Mouse (Mus musculus) midbrain, embryonic 10.5 days (tissue): Measurements from ENCODE around the gene Pum3. TPM values are rescaled to one million over a fixed set of nuclear protein-coding genes. Genes with fewer than 3 reads are reported as not detected.

Experiments
- DNase-seq: peaks from one replicate; pipeline ENCODE4 v3.0.0-alpha.2; 2017; ENCODE audit warnings: low spot score
- H3K27ac ChIP-seq: fragments of 300-500 bp; sonication (generic); replicated peaks from 2 replicates; pipeline ENCODE4 v1.5.1; 2016; ENCODE audit warnings: mild to moderate bottlenecking
- H3K27me3 ChIP-seq: fragments of 300-500 bp; sonication (generic); 2 replicates; pipeline ENCODE4 v1.6.1; 2016; ENCODE audit warnings: low read depth, mild to moderate bottlenecking; ENCODE audit not compliant: poor library complexity, severe bottlenecking
- H3K36me3 ChIP-seq: fragments of 300-500 bp; sonication (generic); 2 replicates; pipeline ENCODE4 v1.6.1; 2016; ENCODE audit warnings: mild to moderate bottlenecking, moderate library complexity
- H3K4me1 ChIP-seq: fragments of 300-500 bp; sonication (generic); 2 replicates; pipeline ENCODE4 v1.6.1; 2016
- H3K4me3 ChIP-seq: fragments of 300-500 bp; sonication (generic); 2 replicates; pipeline ENCODE4 v1.5.1; 2016; ENCODE audit warnings: mild to moderate bottlenecking, moderate library complexity
- H3K9me3 ChIP-seq: fragments of 300-500 bp; sonication (generic); replicated peaks from 2 replicates; pipeline ENCODE4 v1.6.1; 2016; ENCODE audit warnings: mild to moderate bottlenecking
- WGBS: fragments of 180-500 bp; shearing (Covaris S2); methylation state at CpG from one replicate; pipeline ENCODE4 v1.1.7; 2016; 5-methylcytosine and 5-hydroxymethylcytosine counted together
- polyA plus RNA-seq: library from polyadenylated mRNA; unstranded; fragments of >200 nt; fragmentation: Nextera tagmentation; extraction: Ambion mirVana; gene quantifications from 2 replicates; pipeline ENCODE4 v1.2.1, GENCODE M21; 2016

The Pum3 gene
- polyA plus RNA-seq: 77.5 and 83.4 TPM in 2 replicates

DNA sequence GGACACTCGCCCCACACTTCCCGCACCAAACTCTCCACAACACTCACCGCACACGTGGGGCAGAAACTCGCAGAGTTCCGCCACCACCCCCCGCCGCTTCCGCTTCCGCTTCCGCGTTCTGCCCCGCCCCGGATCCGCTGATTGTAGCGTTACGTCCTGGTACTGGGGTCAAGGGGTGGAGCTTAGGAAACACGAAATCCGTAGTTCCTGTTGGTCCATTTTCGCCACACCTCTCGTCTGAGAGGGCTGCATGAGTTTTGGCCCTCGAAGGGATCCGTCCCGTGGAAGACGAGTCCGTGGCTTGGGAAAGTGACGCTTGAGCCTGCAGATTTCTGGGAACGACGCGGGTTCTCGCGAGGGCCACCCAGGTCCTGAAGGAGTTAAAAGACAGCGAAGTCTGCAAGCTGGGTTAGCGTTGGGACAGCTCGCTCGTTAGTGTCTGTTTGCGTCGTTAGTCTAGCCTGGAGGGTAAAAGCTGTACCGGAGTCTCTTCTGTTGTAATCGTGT is at the start of gene Pum3:
TSS of gene Pum3 (minus strand) at position 81 of the 507 bp plus-strand sequence.
- H3K9me3 ChIP-seq: no peaks in the 10 kb centered on the region
- peaks cover 16% of the 10 kb centered on the region for H3K36me3 ChIP-seq
- peak within 1 kb of the TSS; percentile 89 for H3K27ac ChIP-seq
- WGBS: under 1% methylated on average over 40 of the region's 40 CpGs
- peak within 1 kb of the TSS; percentile 82 for H3K4me3 ChIP-seq
- DNase-seq: peak; percentile 95
- H3K27me3 ChIP-seq: no peaks in the 10 kb centered on the region
- peaks cover 24% of the 10 kb centered on the region for H3K4me1 ChIP-seq

DNA sequence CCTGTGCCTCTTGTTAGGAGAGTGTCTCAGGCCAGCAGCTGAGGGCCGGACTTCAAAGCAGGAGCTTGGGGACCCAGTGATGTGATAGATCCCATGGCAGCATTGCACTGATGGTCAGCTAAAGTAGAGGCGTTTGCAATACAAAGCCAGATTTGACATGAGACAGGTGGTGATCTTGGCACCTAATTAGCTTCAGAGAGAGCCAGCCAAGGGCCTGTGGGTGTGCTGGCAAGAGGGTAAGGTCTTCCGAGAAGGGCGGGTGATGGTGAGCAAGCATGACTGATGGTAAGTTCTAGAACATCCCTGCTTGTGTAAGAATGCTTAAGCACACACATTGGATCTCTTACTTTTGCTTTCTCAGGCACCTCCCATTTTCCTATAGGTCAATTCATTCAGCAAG is 37.1 kb upstream of the Pum3 start:
- WGBS: 83% methylated on average over 4 of the region's 4 CpGs
- H3K4me1 ChIP-seq: no peaks in the 10 kb centered on the region
- no peaks in the 10 kb centered on the region for H3K36me3 ChIP-seq
- no peak overlapping the region for H3K27ac ChIP-seq
- DNase-seq: no peak
- no peaks in the 10 kb centered on the region for H3K27me3 ChIP-seq
- H3K4me3 ChIP-seq: no peak overlapping the region
- H3K9me3 ChIP-seq: no peaks in the 10 kb centered on the region

DNA sequence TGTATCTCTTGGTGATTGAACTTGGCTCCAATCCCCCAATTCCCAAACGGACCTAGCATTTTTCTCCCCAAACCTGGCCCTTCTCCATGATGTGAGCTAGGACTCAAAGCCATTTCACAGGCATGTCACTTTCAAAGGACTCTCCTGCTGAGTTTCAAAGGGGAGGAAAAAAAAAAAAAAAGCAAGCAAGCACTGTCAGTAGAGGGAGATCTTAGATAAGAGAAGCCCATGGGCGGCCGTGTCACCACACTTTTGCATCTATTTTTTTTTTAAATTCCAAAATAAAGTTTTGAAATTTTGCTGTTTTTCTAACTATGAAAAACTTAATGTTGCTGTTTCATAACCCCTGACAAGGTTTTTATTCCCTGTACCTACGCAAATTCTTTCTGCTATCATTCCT is 33.0 kb upstream of the Pum3 start:
- Histone ChIP-seq H3K27ac (no peak overlapping the region), H3K27me3 (no peaks in the 10 kb centered on the region), H3K9me3 (no peaks in the 10 kb centered on the region), H3K36me3 (no peaks in the 10 kb centered on the region), H3K4me3 (no peak overlapping the region), H3K4me1 (no peaks in the 10 kb centered on the region)
- no peak for DNase-seq
- WGBS: 76% methylated on average over 4 of the region's 4 CpGs

DNA sequence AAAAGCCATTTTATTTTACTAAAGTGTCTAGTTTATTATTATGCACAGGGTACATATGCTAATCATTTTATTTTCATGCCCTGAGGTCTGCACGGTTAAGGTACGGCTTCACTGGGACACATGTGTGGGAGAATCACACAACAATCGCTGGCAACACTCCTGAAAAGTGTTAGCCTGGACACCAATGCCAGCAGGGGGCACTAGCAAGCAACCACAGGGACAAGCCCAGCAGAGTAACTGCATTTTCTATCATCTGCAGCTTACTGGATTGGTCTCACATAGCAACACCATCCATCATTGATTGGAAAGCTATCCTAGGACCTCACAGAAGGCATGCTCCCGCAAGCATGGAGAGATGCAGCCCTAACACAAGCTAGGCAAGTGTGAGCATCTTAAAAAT is 20.8 kb upstream of the Pum3 start:
- WGBS: 59% methylated on average over 4 of the region's 4 CpGs
- H3K27ac ChIP-seq: no peak overlapping the region
- peaks cover 3% of the 10 kb centered on the region; the same call in 1 of the 2 replicates for H3K4me1 ChIP-seq

DNA sequence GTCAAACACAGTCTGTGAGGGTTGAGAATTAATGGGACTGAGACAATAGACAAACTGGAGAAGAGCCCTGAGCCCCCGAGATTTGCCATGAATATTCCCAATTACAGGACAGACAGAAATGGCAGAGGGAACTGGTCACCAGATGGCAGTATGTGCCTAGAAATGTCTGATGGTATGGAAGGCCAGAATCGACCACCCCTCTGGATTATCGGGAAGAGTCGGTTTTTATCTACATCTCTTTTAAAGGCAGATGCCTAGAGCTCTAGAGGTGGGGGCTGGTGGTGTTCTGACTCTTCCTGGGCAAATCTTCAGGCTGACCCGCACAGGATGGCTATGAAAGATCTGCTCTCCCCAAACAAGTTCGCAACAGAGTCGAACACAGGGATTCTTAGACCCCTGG is 17.9 kb upstream of the Pum3 start:
- WGBS: 31% methylated on average over 7 of the region's 7 CpGs
- Histone ChIP-seq H3K4me3 (no peak overlapping the region), H3K9me3 (no peaks in the 10 kb centered on the region)

More for the DNA sequence above, 20.8 kb upstream of the Pum3 start:
- no peaks in the 10 kb centered on the region for H3K36me3 ChIP-seq
- DNase-seq: peak; percentile 72
- no peaks in the 10 kb centered on the region for H3K9me3 ChIP-seq
- H3K4me3 ChIP-seq: no peak overlapping the region
- peaks cover 10% of the 10 kb centered on the region for H3K27me3 ChIP-seq

DNA sequence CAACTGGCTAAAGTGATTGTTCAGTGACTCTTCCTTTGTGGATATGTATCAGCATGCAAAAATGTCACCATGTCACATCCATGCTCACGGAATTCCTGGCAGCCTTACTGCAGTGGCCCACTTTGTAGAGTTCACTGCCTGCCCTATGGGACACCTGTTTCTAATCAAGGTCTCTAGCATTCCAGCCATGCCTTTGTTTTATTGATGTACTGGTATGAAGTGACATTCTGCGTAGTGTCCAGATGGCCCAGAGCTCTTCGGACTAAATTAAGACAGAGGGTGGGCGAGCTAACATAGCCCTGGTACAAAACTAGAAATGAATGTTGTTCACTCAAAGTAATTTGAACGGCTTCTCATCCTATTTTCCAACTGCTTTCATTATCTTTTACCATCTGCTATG is 11.5 kb upstream of the Pum3 start:
- Histone ChIP-seq H3K4me1 (no peaks in the 10 kb centered on the region), H3K27me3 (0 out of 2 replicates have a peak, but pooled peaks cover under 1% of the 10 kb centered on the region), H3K4me3 (no peak overlapping the region), H3K27ac (no peak overlapping the region), H3K36me3 (no peaks in the 10 kb centered on the region), H3K9me3 (no peaks in the 10 kb centered on the region)
- DNase-seq: no peak
- WGBS: 77% methylated on average over 5 of the region's 5 CpGs

More for the DNA sequence above, 17.9 kb upstream of the Pum3 start:
- no peak overlapping the region for H3K27ac ChIP-seq
- DNase-seq: peak; percentile 56
- no peaks in the 10 kb centered on the region for H3K36me3 ChIP-seq
- H3K27me3 ChIP-seq: peaks cover 10% of the 10 kb centered on the region
- peaks cover 3% of the 10 kb centered on the region; the same call in 1 of the 2 replicates for H3K4me1 ChIP-seq

DNA sequence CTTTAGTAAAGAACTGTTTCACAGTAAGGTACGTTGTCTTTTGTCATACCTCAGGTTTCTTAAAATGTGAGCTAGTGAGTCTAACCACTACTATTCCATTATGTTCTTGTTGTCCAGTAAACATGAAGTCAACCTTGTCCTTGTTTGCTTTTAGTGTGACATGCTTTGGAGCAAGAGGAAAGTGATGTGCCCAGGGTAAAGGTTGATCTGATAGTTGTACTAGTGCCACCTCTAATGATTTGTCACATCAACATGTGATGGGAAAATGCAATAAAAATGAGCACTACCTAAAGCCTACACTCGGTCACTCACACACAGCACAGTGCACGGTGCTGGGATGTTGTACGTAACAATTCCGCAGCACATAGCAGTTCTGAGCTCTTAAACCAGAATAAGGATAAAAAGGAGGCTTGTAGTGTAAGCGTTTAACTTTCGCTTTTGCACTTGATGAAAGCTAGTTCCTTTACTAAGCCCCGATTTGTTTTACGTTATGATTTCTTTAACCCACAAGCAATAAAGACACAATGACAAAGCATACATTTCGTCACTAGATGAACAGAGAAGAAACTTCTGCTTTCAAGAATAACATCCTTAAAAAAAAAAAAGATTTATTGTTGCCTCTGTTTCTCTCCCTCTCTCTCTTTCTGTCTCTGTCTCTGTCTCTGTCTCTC is 8.5 kb upstream of the Pum3 start:
- H3K4me1 ChIP-seq: no peaks in the 10 kb centered on the region; the same call in 1 of the 2 replicates
- H3K9me3 ChIP-seq: no peaks in the 10 kb centered on the region
- no peaks in the 10 kb centered on the region for H3K27me3 ChIP-seq
- 89% methylated on average over 10 of the region's 10 CpGs for WGBS
- H3K27ac ChIP-seq: no peak overlapping the region
- H3K36me3 ChIP-seq: no peaks in the 10 kb centered on the region
- no peak overlapping the region for H3K4me3 ChIP-seq
- DNase-seq: no peak

DNA sequence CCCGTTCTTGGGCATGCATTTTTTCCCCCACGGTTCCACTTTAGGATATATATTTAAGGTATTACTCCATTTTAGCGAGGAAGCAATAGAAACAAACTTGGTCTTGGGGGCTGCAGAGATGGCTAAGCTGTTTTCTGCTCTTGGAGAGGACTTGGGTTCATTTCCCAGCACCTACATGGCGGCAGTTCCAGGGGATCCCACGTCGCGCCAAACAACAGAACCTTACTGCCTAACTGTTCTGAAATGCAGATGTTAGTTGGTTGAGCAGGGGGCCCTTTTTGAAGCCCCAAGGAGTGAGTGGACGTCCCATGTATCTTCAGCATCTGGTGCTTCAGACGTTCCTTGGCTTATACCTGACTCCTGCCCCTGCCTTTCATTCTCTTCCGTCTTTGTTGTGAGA is 781 bp upstream of the Pum3 start:
- peak; percentile 22 for DNase-seq
- no peaks in the 10 kb centered on the region for H3K27me3 ChIP-seq
- H3K9me3 ChIP-seq: no peaks in the 10 kb centered on the region
- H3K36me3 ChIP-seq: peaks cover 10% of the 10 kb centered on the region
- H3K4me1 ChIP-seq: peaks cover 24% of the 10 kb centered on the region
- 2% methylated on average over 10 of the region's 10 CpGs for WGBS
- peak overlapping the region; percentile 89 for H3K27ac ChIP-seq
- H3K4me3 ChIP-seq: peak overlapping the region; percentile 82

DNA sequence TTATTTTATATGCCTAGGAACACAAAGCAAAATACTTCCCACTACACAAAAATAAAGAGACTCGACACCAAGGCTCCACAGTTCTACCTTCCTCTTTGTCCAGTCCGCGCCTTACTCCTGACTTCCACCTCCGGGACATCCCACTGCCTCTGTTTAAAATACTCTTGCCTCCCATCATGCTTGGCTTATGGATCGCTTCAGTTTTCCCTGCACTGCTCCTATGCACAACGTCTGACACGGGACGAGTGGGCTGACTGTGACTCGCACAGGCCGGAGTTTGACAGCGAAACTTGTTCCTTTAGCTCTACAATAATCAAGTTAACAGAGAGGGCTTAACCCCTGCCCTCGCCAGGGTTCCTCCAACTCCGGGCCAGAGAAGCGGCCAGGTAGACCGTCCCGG is 344 bp downstream of the Pum3 start:
- under 1% methylated on average over 16 of the region's 16 CpGs for WGBS
- H3K4me3 ChIP-seq: peak overlapping the region; percentile 82
- DNase-seq: no peak
- peak overlapping the region; percentile 89 for H3K27ac ChIP-seq
- no peaks in the 10 kb centered on the region for H3K9me3 ChIP-seq
- H3K27me3 ChIP-seq: no peaks in the 10 kb centered on the region
- peaks cover 22% of the 10 kb centered on the region for H3K36me3 ChIP-seq
- H3K4me1 ChIP-seq: peaks cover 24% of the 10 kb centered on the region

DNA sequence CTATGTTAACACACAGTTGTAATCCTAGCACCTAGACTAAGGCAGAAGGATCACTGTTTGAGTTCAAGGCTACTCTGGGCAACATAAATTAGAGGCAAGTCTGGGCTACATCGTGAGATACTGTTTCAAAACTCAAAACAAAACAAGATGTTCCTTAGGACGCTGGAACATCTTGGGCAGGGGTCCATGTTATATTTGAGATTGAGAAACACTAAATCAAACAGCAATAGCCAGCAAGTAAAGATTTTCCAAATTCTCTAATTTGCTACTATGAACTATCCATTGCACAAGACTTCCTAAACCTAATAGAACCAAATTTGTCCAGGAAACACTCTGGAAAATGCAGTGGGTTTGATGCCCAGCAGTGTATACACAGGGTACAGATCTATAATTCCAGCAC is 1.8 kb downstream of the Pum3 start:
- WGBS: 86% methylated on average over 2 of the region's 2 CpGs
- peak overlapping the region; percentile 82; the same call in 1 of the 2 replicates for H3K4me3 ChIP-seq

DNA sequence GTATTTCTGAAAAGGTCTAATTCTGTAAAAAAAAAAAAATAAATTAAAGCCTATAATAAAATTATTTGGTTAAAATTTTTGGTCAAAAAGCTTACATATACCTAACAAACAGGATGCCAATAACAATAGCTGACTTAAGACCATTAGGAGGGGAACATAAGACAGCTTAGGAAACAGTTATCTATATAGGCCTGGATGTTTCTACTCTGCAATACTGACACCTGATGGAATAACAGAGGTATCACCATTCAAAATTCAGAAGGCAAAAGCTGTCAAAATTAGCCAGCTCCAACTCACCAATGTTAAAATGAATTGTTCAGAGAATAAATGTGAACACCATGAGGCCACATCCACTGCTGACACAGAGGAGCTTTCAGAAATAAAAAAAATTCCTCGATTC is 3.2 kb downstream of the Pum3 start:
- no peaks in the 10 kb centered on the region for H3K27me3 ChIP-seq
- no peak overlapping the region for H3K27ac ChIP-seq
- 77% methylated on average over 1 of the region's 1 CpGs for whole genome bisulfite sequencing
- H3K9me3 ChIP-seq: no peaks in the 10 kb centered on the region
- no peak overlapping the region for H3K4me3 ChIP-seq
- DNase-seq: no peak
- peaks cover 49% of the 10 kb centered on the region for H3K36me3 ChIP-seq
- peaks cover 24% of the 10 kb centered on the region for H3K4me1 ChIP-seq

More for the DNA sequence above, 1.8 kb downstream of the Pum3 start:
- Histone ChIP-seq H3K36me3 (peaks cover 36% of the 10 kb centered on the region), H3K9me3 (no peaks in the 10 kb centered on the region), H3K27me3 (no peaks in the 10 kb centered on the region), H3K4me1 (peaks cover 24% of the 10 kb centered on the region), H3K27ac (no peak overlapping the region)
- no peak for DNase-seq

DNA sequence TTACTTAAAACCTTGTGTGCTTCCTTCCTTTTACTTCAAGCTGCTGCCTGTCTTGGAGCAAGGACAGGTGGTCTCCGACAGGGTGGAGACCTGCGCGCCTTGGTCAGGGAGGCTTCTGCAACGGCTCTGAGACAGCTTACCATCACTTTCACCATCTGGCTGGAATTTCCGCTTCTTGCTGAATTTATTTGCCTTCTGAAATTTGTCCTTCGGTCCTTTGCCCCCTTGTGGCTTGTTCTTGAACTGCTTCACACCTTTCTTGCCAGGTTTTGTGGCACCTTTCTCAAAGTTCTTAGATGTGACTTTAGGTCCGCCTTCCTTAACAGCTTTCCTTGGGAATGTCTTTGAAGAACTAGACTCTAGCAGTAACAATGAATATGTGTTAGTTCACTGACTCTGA is 4.0 kb downstream of the Pum3 start:
- Histone ChIP-seq H3K4me3 (no peak overlapping the region), H3K27me3 (no peaks in the 10 kb centered on the region), H3K27ac (no peak overlapping the region), H3K36me3 (peaks cover 57% of the 10 kb centered on the region), H3K4me1 (peaks cover 17% of the 10 kb centered on the region), H3K9me3 (no peaks in the 10 kb centered on the region)
- WGBS: 88% methylated on average over 7 of the region's 7 CpGs
- peak; percentile 29 for DNase-seq

DNA sequence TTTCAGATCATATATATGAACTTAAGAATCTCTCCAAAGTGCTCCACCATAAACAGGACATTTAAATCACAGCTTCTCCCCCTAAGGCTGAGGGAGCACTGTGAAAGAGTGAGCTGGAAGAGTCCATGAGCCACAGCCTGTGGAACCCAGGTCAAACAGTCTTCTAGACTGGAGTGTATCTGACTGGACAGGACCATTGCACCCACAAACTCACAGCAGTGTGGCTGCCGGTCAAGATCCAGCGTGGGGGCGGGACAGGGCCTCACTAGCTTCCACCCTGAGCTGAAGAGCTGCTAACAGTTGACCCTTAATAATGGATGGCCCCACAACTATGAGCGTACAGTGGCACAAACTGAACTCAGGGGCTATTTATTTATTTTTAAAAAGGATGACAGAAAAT is 12.2 kb downstream of the Pum3 start:
- no peak overlapping the region for H3K4me3 ChIP-seq
- no peak overlapping the region for H3K27ac ChIP-seq
- 99% methylated on average over 4 of the region's 4 CpGs for WGBS
- no peaks in the 10 kb centered on the region for H3K9me3 ChIP-seq
- no peaks in the 10 kb centered on the region for H3K4me1 ChIP-seq
- DNase-seq: no peak
- H3K27me3 ChIP-seq: no peaks in the 10 kb centered on the region
- H3K36me3 ChIP-seq: peaks cover 94% of the 10 kb centered on the region
